Mouse (Mus musculus) ZHBTc4 (cell line): ENCODE measurements at regions not wholly inside any gene's neighbourhood (a gene's known extent, or its start where the extent isn't known, plus 50 kb on each side); places are given as distances from the start of the nearest gene placed in this dataset.

ENCODE experiments used
- DNase-seq: peaks from one replicate; pipeline ENCODE4 v3.0.0-alpha.2; 2011; ENCODE audit warnings: low read depth, low spot score

DNA sequence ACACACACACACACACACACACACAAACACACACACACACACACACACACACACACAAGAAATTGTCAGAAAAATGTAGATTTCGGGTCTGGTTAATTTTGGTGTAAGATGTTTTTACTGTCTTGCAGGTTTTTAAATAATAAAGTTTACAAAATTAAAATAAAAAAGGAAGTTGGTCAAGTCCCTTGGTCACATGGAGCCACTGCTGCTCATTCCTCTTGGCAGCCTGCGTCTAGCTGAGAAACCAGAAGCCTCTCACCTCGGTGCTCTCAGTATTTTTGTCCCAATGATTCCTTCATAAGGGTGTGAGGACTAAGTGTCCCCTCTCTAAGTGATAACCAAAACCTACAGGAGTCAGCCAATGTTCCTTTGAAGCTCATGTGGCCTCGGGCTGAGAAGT is 76.8 kb upstream of the Smg1 start:
- DNase-seq: no peak

DNA sequence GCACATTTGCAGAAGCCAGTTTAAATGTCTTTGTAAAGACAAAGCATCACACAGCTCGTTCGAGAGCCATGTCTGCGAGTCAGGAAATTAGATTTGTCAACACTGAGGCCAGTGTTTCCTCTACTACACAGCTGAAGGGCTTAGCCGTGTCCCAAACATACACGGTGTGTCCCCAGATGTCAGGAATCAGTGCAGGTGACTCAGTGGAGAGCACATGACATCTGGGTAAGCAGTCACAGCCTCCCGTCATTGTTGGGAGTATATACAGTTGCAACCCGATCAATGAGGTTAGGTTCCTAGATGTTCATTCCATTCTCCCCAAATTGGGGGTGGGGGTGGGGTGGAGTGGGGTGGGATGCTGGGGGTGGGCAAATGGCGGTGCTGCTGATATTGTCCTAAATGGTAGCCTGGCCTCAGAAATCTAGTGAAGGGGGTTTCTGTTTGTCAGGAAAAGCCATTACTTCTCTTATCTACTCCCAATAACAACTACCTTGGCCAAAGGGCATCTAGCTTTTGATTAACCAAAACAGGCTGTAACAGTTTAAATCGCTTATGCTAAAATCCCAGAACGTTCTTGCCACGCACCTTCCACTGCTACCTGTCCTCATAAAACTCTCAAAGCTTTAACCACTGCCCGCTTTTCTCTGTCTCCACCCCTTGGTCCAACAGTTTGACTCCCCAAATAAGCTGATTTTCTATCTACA is 75.1 kb upstream of the Smg1 start:
- no peak for DNase-seq

DNA sequence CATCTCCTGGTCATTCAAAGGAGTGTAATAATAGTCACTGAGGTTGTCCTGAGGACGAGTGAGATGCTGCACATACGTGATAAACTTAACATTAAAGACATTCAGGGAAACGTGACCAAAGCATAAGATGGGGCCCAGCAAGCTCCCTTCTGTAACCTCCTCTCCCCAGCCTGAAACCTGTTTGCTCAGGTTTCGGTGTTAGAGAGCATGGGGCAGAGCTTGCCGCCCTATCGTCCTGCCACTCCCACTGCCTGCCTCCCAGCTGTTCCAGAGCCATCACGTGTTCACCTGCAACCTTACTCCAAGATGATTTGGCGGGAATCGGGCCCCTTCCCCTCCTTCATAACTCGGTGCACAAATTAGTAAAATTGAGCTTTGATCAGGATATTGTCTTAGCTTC is 71.4 kb upstream of the Smg1 start:
- peak; percentile 18 for DNase-seq

DNA sequence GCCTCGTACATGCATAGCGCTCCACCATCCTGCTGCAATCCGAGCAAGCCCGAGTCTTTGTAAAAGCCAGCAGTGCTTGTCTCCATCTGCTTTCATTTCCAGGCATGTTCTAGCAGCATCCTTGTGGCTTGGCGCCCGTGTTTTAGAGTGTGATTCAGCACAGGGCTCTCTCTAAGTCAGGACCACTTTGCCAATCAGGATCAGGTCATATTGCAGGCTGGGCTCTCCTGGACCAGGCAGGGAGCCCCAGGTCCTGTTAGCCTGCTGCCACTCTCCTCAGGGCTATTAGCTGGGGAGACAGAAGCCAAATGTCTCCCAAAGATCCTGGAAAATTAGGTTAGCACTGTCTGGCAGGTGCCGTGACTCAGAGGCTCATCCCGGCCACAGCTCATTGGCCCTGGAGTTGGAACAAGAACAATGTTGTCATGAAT is 70.8 kb upstream of the Smg1 start:
- DNase-seq: no peak

- peak; percentile 45 for DNase-seq
These were observed 70.3 kb upstream of the Smg1 start for GRCm38 (mm10) chr7:118313818-118314217.

DNA sequence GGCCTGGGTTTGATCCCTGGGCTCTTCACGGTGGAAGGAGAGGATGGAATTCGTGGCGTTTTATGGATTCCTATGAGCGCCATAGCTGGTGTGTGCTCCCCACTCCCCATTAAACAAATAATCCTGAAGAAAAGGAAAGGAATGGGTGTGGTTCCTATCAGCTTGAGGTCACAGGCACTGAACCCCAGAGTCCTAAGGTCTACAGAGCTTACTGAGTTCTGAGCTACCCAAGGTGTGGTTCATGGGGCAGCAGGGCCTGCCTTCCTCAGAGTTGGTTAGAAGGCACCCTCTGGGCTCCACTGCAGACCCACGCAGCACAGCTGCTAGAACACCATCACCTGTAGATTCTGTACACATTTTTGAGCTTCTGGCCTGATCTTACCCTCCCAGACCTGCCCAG is 66.3 kb upstream of the Smg1 start:
- no peak for DNase-seq

GRCm38 (mm10) chr7:118308882-118309281 is 65.4 kb upstream of the Smg1 start:
- DNase-seq: no peak

DNA sequence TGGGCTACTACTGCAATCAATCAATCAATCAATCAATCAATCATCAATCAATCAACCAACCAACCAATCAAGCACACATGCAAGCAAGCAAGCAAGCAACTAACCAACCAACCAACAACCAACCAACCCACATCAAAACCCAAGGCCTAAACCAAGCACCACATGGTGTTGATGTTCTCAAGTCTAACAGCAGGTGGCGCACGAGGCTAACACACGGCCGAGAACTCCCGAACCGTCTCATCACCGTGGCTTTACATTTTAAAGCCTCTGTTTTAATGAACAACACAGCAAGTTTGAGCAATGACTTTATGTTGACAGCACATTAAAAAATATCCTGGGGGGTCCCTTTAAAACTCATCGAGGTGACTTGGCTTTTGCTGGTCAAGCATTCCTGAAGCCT is 61.3 kb upstream of the Smg1 start:
- DNase-seq: peak; percentile 87

GRCm38 (mm10) chr7:118304338-118304737 is 60.9 kb upstream of the Smg1 start:
- DNase-seq: no peak

- DNase-seq: no peak
These were observed 60.5 kb upstream of the Smg1 start for GRCm38 (mm10) chr7:118303921-118304320.

- no peak for DNase-seq
These were observed 57.3 kb upstream of the Smg1 start for GRCm38 (mm10) chr7:118300678-118301342.

- peak; percentile 93 for DNase-seq
These were observed 54.1 kb upstream of the Smg1 start for GRCm38 (mm10) chr7:118297613-118298012.

- DNase-seq: peak; percentile 77
These were observed 53.5 kb upstream of the Smg1 start for GRCm38 (mm10) chr7:118296856-118297518.

DNA sequence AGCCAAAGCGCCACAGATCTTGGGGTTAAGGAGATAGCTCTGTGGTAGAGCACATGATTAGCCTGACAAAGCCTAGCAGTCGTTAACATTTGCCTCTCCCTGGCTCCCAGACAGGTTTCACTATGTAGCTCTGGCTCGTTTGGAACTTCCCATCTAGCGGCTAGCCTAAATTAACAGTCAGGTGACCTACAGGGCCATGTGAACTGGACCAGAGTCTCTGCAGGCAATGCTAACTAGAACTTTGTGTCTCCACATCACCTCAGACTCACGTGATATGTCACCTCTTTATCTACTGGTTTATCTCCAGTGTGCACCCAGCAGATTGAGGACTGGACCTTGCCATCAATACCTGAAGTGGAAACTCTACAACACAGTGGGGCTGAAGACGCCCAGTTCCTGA is 52.4 kb upstream of the Smg1 start:
- no peak for DNase-seq

DNA sequence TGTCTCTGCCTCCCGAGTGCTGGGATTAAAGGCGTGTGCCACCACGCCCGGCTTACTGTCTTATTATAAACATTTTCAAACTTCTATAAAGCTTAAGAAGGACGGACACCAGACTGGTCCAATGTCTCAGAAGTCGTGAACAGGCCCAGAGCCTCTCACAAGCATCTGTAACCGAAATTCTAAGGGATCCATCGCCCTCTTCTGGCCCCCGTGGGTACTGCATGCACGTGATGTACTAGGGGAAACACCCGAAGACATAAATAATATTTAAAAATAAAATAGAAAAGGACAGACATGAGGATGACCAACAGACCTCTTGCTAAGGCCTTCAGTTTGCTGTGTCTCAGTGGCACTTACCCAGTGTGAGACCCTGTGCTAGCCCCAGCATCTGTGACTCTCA is 51.8 kb upstream of the Smg1 start:
- DNase-seq: peak; percentile 66

DNA sequence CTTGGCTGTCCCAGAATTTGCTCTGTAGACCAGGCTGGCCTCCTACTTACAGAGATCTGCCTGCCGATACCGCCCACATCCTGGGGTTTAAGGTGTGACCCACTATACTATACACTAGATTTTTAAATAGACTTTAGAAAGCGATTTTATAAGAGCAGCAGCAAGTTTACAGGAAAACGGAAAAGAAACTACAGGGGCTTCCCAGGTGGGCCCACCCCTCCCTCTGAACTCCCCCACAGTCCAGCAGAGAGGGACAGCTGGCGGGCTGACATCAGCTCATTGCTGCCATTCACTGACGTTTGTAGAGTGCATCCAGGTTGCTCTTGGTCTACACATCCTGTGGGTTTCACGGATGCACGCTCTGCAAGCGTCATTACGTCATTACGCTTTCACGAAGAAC is 51.2 kb upstream of the Smg1 start:
- no peak for DNase-seq
